Mouse (Mus musculus): ENCODE data around the gene Rtkn2. TPM values are rescaled to one million over a fixed set of nuclear protein-coding genes. Genes with fewer than 3 reads are reported as not detected.
A peak's percentile ranks its signal among the peaks of the same experiment; 100 is the strongest.

The Rtkn2 gene
- polyA plus RNA-seq, 2 experiments from 2014 or later, result 0.20 to 0.32 TPM

DNA sequence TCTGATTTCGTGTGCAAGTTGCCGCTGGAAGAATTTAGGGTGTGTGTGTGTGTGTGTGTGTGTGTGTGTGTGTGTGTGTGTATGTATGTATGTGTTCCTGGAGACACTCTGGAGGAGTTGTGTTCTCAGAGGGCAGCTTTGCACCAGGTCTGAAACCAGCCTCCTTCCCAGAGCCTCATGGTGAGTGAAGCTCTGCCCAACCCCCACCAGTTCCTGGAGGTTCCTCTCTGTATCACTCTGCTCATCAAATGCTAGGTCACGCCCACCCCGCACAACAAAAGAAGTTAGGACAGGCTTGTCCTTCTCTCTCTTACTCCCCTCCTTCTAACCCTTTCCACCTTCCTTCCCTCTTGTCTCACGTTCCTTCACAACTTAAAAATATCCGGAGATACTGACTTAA, 64.6 kb downstream of the Rtkn2 start:
- ATAC-seq, result no peak

- no peak for ATAC-seq
These were observed 65.5 kb downstream of the Rtkn2 start for GRCm38 (mm10) chr10:68044864-68045263.

DNA sequence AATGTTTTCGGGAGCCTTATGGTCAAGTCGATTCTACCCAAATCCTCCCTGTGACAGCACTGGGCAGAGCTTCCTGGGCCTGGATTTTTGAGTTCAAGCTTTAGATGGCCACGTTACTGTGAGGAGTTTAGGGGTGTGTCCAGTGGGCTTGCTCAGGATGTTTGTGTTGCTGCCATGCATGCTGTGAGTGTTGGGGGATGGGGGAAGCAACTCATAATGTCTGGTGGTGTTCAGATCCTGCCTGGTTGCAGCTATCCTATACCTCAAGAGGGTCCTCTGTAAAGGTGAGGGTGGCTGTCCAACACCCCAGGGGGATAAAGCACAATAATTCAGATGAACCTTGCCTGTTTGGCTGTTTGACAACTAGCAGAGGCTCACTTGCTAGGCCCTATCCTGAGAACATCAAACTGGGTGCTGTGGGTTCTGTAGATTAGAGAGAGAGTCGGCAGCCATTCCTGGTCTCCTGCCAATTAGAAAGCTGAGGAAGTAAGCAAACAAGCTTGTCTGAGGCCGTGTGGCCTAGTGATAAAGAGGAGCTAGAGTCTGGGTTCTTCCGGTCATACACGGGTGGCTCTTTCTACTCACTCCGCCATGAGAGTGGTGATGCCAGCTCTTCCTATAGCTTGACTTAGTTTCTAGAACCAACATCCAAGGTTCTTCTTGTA, 69.4 kb downstream of the Rtkn2 start:
- no peak for ATAC-seq

- no peak for ATAC-seq
These were observed 71.5 kb downstream of the Rtkn2 start for GRCm38 (mm10) chr10:68050882-68051281.

DNA sequence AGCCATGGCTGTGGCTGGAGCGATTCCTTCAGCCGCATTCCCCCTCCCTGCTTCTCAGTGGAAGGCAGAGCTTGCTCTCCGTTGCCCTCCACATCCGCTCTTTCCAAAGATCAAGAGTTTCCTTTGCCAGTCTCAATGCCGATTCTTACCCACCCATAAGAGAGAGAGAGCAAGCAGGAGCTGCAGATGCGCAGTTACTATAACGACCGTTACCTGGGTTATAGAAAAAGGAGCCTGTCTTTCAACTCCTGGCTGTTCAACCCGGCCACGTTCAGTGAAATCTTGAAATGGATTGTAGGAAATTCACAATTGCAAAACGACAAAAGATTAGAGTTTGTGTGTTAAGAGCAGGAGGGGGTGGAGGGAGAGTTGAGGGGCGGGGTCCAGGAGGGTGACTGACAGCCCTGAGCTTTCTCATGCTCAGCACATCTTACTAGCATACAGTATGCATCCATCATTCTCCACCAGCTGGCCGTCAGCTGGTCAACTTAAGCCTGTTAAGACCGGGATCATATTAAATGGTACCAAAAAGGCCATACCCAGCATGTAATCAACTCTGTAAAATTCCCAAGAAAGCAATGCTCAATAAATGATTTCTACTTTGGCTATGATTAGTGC, 72.1 kb downstream of the Rtkn2 start:
- no peak for ATAC-seq

DNA sequence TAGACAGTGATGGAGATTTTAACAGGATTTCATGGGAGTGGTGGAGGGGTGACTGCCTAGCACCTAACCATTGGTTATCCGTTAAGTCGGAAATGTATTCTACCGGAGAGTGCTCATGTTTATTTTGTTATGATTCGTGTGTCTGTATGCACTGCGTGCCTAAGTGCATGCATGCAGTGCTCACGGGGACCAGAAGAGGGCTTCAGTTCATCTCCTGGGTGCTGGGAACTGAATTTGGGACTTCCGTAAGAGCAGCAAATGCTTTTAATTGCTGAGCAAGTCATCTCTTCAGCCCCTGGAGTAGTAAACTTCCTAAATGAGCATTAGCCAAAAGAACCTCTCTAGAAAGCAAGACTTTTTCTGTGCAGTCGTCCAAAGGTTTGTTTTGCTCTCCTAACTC, 72.9 kb downstream of the Rtkn2 start:
- no peak for ATAC-seq

- peak; percentile 88 for ATAC-seq
These were observed 74.8 kb downstream of the Rtkn2 start for GRCm38 (mm10) chr10:68054131-68054530.

- peak; percentile 24 for ATAC-seq
These were observed 75.3 kb downstream of the Rtkn2 start for GRCm38 (mm10) chr10:68054706-68055105.

- ATAC-seq, result no peak
These were observed 78.5 kb downstream of the Rtkn2 start for GRCm38 (mm10) chr10:68057841-68058240.

DNA sequence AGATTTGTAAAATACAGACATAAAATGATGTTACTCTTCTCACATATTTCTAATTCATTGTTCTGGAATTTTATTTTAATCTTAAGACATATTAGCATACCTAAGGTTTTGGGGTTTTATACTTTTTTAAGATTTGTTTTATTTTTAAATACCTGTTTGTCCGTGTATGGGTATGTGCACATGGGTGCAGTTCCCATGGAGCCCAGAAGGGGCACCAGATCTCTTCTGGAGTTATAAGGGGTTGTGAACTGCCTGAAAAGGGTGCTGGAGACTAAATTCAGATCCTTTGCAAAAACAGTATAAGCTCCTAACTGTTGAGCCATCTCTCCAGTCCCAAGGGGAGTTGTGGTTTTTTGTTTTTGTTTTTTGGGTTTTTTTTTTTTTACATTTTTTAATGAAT, 79.0 kb downstream of the Rtkn2 start:
- ATAC-seq, result no peak

DNA sequence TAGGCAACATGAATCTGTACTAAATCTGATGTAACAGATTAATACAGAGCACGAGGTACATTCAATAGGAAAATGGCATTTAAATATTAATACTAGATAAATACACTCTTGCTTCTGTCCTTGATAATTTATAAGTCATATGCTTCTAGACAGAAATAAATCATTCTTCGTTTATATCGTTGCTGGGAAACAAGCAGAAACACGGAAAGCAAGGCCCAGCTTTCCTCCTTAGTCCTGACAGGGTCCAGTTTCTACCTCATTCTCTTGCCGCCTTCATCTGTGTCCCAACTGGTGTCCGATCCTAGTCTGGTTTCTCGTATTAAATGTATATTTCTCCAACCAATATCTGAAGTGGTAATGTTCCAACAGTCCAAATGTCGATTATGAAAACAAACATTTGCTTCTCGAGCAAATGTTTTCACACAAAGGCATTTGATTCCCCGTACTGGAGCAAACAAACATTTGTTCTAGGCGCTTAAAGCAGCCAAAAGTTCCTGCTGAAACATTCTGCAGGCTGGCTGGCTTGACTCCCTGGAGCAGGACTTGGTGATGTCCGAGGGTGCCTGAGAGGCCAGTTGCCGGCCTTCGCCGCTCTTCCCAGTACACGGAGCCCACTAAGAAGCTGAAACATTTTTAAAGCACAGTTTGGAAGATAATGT, 81.3 kb downstream of the Rtkn2 start:
- ATAC-seq, result no peak

DNA sequence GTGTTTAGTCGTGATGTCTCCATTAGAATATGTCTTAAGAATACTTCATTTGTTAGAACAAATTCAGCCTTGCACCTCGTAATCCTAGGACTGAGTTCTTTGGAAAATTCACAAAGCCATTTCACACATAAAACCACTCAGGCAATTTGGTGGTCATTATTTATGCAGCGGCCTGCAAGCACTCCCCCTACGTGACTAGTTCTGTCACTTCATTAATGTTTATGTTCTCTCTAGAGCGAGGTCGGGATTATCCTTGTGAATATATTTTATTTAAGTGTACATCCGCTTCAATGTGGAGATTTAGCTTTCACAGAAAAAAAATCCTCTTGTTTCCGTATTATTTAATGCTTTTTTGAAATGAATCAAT, 81.9 kb downstream of the Rtkn2 start:
- no peak for ATAC-seq

DNA sequence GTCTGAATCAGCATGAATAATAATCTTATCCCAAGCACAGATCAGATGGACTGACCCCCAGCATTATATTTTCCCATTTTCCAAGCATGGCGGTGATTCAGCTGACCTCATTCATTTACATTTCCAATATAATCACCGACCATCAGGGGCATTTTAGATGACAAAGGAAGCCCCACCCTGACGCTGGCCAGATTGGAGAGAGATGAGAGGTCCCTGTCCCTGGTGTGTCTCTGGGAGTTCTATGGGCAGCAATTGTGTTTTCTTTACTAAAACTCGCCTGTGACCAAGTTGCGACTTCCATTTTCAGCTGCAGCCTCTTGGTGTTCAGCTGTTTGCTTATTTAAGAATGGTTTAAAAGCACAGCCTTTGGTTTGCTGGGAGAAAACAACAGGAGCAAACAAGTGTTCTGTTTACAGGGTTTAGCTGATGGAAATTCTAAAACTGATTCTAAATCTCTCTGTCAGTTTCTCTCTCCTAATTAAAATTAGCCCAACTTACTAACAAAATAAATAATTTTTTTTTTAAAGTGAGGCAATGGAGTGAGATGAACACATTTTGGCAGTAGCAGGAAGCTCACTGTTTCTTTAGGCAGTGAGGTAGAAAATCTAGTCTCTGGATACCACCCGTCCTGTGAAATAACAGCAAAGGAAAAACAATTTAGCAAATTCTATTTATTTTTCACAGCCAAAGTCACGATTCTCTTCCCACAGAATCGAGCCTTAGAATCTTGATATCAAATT, 84.6 kb downstream of the Rtkn2 start:
- no peak for ATAC-seq

GRCm38 (mm10) chr10:68064571-68064970, 85.2 kb downstream of the Rtkn2 start:
- no peak for ATAC-seq

DNA sequence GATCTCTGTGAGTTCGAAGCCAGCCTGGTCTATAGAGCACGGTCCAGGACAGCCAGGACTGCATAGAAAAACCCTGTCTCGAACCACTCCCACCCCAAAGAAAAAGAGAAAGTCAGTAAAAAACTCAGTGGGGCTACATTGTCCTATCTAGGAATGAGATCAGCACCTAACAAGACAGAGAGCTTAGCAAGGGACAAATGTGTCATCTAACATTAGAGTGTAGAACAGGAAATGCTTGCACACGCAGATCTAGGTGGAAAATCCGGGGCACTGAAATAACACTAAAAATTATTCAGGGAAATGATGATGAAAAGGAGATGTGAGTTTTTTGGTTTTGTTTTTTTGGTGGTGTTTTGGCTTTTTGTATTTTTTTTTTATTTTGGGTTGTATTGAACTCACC, 86.8 kb downstream of the Rtkn2 start:
- ATAC-seq, result peak; percentile 92

DNA sequence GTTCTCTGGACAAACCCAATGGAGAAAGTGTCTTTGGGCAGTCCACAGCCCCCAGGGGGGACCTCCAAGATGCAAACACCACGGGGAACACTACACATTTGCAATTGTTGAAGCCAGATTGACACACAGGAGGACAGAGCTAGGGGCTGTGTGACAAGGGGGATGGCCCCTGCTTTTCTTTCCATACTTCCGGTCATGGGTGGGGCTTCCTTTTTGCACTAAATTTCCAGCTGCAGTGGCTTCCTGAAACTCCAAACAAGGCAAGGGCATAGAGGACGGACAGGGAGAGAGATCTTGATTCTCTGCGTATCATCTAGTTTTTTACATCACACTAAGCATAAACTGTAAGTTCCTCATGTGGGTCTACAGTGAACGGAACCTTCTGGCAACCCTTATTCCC, 88.6 kb downstream of the Rtkn2 start:
- ATAC-seq, result no peak

DNA sequence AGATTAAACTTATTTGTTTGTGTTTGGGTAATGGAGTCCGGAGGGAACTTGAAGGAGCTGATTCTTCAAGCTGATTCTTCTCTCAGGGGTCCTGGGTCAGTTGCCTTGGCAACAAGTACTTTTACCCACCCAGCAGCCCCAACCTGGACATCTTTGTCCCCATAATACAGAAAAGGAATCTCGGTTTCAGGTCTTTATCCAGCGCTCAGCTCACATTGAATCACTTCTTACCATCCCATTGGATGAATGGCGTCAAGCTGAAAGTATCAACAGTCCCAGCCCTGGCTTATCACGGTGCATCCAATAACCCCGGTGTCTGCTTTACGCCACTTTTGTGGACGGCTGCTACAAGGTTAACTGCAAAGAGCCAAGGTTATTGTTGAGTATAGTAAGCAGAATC, 89.1 kb downstream of the Rtkn2 start:
- ATAC-seq, result no peak

GRCm38 (mm10) chr10:68071041-68071440, 91.7 kb downstream of the Rtkn2 start:
- no peak for ATAC-seq

- no peak for ATAC-seq
These were observed 93.3 kb downstream of the Rtkn2 start for GRCm38 (mm10) chr10:68072626-68073025.

DNA sequence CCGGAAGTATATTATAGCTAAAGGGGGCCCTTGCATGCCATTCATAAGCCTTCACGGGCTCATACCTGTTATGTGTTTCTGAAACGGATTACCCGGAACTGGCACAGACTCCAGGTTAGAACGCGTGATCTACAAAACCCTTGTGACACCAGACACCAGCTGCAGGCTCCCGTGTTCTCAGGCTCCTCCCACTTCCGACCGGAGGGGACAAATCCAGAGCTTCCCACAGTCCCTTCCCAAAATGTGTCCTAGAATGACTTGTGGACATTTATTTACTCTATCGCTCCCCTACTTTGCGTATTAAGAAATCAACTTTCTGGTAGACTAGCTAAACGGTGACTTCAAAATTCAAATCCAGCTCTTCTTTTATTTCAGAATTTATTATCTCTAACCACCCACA, 94.9 kb downstream of the Rtkn2 start:
- ATAC-seq, result no peak

DNA sequence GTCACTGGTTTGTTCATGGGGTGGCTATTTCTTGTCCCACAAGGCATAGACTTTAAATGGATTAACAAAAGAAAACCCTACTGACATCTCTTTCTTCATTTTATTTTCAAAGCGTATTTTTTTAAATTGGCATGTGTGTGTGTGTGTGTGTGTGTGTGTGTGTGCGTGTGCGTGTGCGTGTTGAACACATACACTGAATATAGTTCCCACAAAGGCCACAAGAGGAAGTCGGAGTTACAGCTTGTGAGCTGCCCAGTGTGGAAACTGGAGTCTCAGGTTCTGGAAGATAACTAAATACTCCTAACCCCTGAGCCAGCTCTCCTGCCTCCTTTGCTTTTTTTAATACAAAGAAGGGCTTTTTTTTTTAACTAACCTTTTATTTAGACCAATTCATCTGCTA, 95.8 kb downstream of the Rtkn2 start:
- ATAC-seq, result no peak

DNA sequence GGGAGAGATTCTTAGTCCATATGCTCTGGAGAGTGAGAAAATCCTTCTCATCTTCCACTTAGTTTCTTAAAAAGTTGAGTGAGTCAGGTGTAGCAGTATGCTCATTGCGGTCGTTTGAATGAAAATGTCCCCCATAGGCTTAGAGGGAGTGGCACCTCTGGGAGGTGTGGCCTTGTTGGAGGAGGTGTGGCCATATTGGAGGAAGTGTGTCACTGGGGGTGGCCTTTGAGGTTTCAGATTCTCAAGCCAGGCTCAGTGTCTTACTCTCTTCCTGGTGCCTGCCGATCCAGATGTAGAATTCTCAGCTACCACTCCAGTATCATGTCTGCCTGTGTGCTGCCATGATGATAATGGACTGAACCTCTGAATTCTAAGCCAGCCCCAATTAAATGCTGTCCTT, 99.3 kb downstream of the Rtkn2 start:
- ATAC-seq, result no peak

GRCm38 (mm10) chr10:68079910-68080670, 100.7 kb downstream of the Rtkn2 start:
- ATAC-seq, result no peak
